Mouse (Mus musculus) megakaryocyte, embryonic 14.5 days (primary cell): ENCODE data around the gene Lexm. TPM values are rescaled to one million over a fixed set of nuclear protein-coding genes. Genes with fewer than 3 reads are reported as not detected.

Experiments used
- H3K27me3 ChIP-seq: replicated peaks from 2 replicates; pipeline ENCODE3; 2012; ENCODE audit warnings: inconsistent platforms
- H3K36me3 ChIP-seq: replicated peaks from 2 replicates; pipeline ENCODE3; 2012; ENCODE audit warnings: low read length, inconsistent platforms, mixed read lengths
- H3K4me1 ChIP-seq: 2 replicates; pipeline ENCODE4 v1.6.1; 2012; ENCODE audit warnings: inconsistent platforms
- H3K4me3 ChIP-seq: replicated peaks from 2 replicates; pipeline ENCODE3; 2012; ENCODE audit warnings: moderate library complexity, mild to moderate bottlenecking, inconsistent platforms
- H3K9me3 ChIP-seq: 2 replicates; pipeline ENCODE4 v1.6.1; 2012; ENCODE audit warnings: inconsistent platforms
- FLI1 ChIP-seq: IDR thresholded peaks from 2 replicates; pipeline ENCODE4 v1.6.1; 2012; ENCODE audit warnings: low read length, inconsistent platforms, mixed read lengths
- GATA1 ChIP-seq: IDR thresholded peaks from 3 replicates; pipeline ENCODE4 v1.6.1; 2012; ENCODE audit warnings: mixed read lengths, low read length, inconsistent platforms, borderline replicate concordance
- polyA plus RNA-seq: library from polyadenylated mRNA; stranded (reverse); fragments of >175 nt; gene quantifications from 2 replicates; pipeline ENCODE4 v1.2.3, GENCODE M21; 2012; ENCODE audit warnings: low replicate concordance; ENCODE audit not compliant: insufficient read depth

Gene Lexm
- polyA plus RNA-seq, 1 experiment: not detected

DNA sequence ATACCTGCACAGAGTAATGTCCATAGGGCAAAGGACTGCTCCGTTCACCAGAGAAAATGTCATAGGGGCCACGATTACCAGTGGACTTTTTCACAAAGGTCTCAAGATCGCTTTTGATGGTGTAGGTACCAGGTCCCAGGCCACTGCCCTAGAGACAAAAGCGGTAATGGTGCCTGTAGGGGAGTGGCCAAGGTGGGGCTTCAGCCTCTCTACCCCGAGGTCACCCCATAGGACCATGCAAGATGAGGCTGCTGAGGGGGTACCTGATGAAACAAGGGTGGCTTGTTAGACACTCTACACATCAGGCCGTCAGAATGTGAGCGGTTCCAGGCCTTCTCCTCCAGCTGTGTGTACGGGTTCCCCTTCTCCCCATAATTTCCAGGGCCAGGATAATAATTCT, 3.9 kb downstream of the Lexm start:
- Histone ChIP-seq H3K4me1 (peaks cover 59% of the 10 kb centered on the region), H3K27me3 (peaks cover 22% of the 10 kb centered on the region), H3K9me3 (peaks cover 26% of the 10 kb centered on the region), H3K36me3 (no peaks in the 10 kb centered on the region), H3K4me3 (no peak overlapping the region)
- TF ChIP-seq GATA1 (no peak), FLI1 (no peak)

DNA sequence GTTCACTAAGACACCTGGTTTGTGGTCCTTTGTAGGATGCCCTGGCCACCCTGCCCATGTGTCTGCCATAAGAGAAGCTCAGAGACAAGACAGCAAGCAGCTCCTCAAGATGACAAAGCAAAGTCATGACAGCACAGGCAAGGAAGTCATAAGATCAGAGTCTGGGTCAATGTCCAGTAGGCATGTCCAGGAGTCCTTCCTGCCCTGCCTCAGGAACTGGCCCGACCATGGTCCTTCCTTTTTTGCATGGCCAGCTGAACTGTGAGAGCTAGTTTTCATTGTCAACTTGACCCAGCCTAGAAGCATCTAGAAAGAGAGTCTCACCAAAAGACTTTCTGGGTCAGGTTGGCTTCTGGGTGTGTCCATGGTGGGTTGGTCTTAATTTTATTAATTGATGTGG, 9.1 kb downstream of the Lexm start:
- no peak overlapping the region for H3K4me3 ChIP-seq
- H3K9me3 ChIP-seq: peaks cover 34% of the 10 kb centered on the region
- peaks cover 19% of the 10 kb centered on the region for H3K4me1 ChIP-seq
- H3K27me3 ChIP-seq: peaks cover 26% of the 10 kb centered on the region
- H3K36me3 ChIP-seq: no peaks in the 10 kb centered on the region
- TF ChIP-seq FLI1: no peak

DNA sequence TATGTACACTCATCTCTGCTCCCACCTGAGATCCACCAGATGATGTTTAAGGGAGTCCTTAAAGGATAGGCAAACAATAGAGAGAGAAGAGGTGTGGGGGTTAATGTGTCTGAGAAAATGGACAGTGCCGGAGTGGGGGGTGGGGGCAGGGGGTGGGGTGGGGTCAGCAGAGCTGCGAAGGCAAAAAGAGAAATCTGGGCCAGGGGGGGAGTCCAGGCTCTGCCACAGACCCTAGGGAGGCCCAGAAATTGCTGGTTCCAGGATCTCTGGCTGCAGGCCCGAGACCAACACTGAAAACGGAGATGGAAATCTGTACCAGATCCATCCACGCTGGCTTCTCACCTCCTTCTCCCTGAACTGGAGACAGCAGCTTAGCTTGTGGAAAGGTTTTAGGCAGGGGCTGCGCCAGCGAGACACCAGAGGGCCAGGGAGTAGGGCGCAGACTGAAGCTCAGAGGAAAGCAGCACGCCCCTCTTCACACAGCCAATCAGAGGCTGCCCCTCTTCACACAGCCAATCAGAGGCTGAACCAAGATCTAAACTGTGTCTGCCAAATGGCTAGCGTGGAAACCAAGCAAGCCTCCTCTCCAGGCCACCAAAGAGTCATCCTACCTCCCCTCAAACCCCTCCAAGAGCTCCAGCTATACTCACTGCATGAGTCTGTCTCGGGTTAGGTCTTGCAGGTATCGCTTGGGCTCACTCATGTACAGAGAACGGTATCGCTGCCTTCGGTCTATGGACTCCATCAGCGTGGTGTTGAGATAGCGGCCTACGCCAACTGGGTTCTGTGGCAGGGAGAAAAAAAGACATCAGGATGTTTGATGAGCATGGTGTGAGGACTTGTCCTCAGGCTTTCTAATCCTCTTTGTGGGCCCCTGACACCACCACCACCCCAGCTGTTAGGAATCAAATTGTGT, 10.1 kb downstream of the Lexm start:
- Histone ChIP-seq H3K4me1 (peaks cover 16% of the 10 kb centered on the region), H3K27me3 (peaks cover 26% of the 10 kb centered on the region), H3K36me3 (no peaks in the 10 kb centered on the region), H3K9me3 (peaks cover 42% of the 10 kb centered on the region), H3K4me3 (no peak overlapping the region)
- TF ChIP-seq FLI1 (no peak), GATA1 (no peak)

DNA sequence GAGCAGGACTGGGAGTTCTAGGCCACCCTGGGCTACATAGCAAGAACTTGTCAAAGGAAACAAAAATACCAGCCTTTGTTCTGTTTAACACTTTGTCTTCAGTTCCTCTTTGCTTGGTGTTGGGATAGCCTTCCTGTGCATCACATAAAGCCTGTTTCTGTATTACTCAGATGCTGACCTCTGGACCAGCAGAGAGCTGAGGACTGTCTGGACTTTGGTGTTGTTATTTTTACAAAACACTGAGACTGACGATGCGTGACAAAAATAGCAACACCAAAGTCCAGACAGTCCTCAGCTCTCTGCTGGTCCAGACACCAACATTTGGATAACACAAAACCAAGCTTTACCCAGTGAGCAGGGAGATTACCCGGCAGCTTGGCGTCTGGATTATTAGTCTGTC, 16.3 kb downstream of the Lexm start:
- Histone ChIP-seq H3K4me1 (no peaks in the 10 kb centered on the region), H3K4me3 (no peak overlapping the region), H3K36me3 (no peaks in the 10 kb centered on the region), H3K27me3 (peaks cover 12% of the 10 kb centered on the region), H3K9me3 (peaks cover 12% of the 10 kb centered on the region)
- no peak for TF ChIP-seq GATA1
- no peak for TF ChIP-seq FLI1

DNA sequence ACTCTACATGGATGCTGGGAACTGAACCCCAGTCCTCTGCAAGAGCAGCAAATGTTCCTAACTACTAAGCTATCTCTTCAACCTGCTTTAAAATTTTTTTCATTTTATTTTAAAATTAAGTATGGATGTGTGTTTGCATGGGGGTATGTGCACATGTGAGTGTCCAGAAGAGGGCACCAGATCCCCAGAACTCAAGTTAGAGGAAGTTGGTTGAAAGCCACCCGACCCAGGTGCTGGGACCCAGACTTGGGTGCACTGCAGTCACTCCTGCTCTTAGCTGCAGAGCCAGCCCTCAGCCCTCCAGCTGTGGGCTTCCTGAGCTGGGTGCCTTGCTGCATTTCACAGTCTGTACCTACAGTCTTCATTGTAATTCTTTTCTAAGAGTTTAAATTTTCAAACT, 17.6 kb downstream of the Lexm start:
- Histone ChIP-seq H3K9me3 (peaks cover 17% of the 10 kb centered on the region), H3K4me3 (no peak overlapping the region), H3K27me3 (peaks cover 12% of the 10 kb centered on the region), H3K36me3 (no peaks in the 10 kb centered on the region), H3K4me1 (no peaks in the 10 kb centered on the region)
- no peak for TF ChIP-seq GATA1
- no peak for TF ChIP-seq FLI1

DNA sequence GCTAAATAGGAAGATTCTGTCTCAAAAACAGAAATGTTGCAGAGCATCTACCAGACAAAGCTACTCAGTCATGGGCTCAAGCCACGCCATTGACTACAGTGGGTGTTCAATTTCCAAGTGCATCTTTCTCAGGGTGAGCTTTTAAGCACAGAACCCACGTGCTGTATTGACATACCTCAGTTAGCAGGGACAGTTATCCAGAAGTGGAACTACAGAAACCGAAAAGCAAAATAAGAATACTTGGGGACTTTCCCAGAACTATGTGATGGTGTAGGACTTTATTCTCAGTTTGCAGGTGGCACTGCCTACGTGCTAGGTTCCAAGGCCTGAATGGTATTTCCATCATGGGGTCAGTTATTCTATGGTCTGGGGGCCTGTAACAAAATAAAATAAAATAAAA, 19.3 kb downstream of the Lexm start:
- H3K27me3 ChIP-seq: peaks cover 10% of the 10 kb centered on the region
- no peaks in the 10 kb centered on the region for H3K36me3 ChIP-seq
- no peak for TF ChIP-seq GATA1
- H3K9me3 ChIP-seq: peaks cover 16% of the 10 kb centered on the region
- H3K4me1 ChIP-seq: peaks cover 5% of the 10 kb centered on the region; the same call in 1 of the 2 replicates
- H3K4me3 ChIP-seq: no peak overlapping the region

DNA sequence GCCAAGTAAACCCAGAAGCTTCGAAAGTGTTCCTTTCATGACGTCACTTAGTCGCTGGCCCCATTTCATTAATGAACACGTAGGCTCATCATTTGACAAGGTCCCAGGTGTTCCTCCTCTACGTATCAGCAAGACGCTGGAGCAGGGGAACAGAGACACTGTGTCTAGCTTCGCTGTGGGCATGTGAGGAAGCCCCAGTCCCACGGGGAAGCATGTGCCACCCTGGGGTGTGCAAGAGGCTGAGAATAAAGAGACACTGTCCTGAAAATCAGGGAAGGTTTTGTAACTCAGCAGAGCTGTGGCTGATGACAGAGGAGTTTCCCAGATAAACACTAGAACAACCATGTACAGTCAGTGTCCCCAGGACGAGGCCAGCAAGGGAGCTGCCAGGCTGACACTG, 20.0 kb downstream of the Lexm start:
- H3K4me3 ChIP-seq: no peak overlapping the region
- peaks cover 5% of the 10 kb centered on the region; the same call in 1 of the 2 replicates for H3K4me1 ChIP-seq
- H3K9me3 ChIP-seq: peaks cover 10% of the 10 kb centered on the region; the same call in 1 of the 2 replicates
- no peaks in the 10 kb centered on the region for H3K36me3 ChIP-seq
- no peak for TF ChIP-seq GATA1
- no peak for TF ChIP-seq FLI1
- H3K27me3 ChIP-seq: peaks cover 10% of the 10 kb centered on the region

DNA sequence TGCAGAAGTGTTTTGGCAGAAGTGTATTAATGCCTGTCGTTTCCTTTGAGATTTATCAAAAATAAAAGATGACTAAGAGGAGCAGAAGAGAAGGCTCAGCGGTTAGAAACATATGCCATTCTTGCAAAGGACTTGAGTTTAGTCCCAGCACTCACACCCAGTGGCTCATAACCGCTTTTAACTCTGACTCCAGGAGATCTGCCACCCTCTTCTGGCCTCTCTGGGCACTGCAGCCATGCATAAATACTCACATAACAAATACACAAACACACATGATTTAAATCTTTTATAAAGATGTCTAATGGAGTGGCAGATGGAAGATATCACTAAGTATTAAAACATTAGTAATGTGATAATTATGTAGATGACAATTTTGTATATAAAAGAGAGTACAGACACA, 20.8 kb downstream of the Lexm start:
- H3K4me3 ChIP-seq: no peak overlapping the region
- H3K36me3 ChIP-seq: peaks cover 3% of the 10 kb centered on the region
- TF ChIP-seq FLI1: no peak
- no peak for TF ChIP-seq GATA1
- H3K4me1 ChIP-seq: peaks cover 7% of the 10 kb centered on the region; the same call in 1 of the 2 replicates
- H3K27me3 ChIP-seq: peaks cover 10% of the 10 kb centered on the region
- peaks cover 9% of the 10 kb centered on the region; the same call in 1 of the 2 replicates for H3K9me3 ChIP-seq

DNA sequence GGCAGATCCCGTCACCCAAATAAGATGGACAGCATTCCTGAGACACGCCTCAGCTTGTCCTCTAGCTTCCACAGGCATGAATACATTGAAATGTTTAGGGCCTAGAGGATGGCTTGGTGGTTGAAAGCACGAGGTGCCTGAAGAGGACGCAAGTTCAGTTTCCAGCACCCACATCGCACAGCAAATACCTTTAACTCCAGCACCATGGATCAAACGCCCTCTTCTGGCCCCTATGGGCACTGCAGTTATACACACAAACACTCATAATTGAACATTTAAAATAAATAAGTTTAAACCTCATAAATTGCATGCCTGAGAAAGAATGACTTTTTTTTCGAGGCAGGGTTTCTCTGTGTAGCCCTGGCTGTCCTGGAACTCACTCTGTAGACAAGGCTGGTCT, 23.4 kb downstream of the Lexm start:
- Histone ChIP-seq H3K9me3 (peaks cover 9% of the 10 kb centered on the region; the same call in 1 of the 2 replicates), H3K27me3 (peaks cover 10% of the 10 kb centered on the region), H3K4me1 (peaks cover 17% of the 10 kb centered on the region; the same call in 1 of the 2 replicates), H3K4me3 (no peak overlapping the region), H3K36me3 (peaks cover 29% of the 10 kb centered on the region)
- TF ChIP-seq FLI1: no peak
- TF ChIP-seq GATA1: no peak

DNA sequence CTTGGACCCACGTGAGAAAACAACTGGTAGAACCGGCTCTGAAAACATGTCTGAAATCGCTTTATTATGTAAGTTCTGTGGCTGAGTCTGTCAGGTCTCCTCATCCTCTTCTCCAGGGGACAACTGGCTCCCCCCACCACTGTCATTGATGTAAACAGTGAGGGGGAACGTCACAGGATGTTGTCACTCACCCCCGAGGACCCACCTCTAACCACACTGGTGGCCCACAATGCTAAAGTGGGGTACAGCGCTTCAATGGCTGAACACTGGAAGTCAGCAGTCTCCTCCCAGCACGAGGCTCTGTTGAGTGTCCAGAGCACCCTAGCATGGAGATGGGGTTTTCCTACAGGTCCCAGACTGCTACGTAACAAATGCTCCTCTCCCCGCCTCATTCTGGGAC, 26.2 kb downstream of the Lexm start:
- peaks cover 4% of the 10 kb centered on the region for H3K27me3 ChIP-seq
- H3K9me3 ChIP-seq: peaks cover 7% of the 10 kb centered on the region; the same call in 1 of the 2 replicates
- no peak for TF ChIP-seq FLI1
- no peak for TF ChIP-seq GATA1
- H3K4me1 ChIP-seq: peaks cover 30% of the 10 kb centered on the region; the same call in 1 of the 2 replicates
- H3K4me3 ChIP-seq: no peak overlapping the region
- H3K36me3 ChIP-seq: peaks cover 56% of the 10 kb centered on the region
